Mouse (Mus musculus) liver, embryonic 14 days (tissue): ENCODE results near the gene Rps6ka5. TPM values are rescaled to one million over a fixed set of nuclear protein-coding genes. Genes with fewer than 3 reads are reported as not detected.

Experiments
- polyA plus RNA-seq: library from polyadenylated mRNA; depleted of rRNA; stranded (reverse); fragments of >200 nt; gene quantifications from 2 replicates; pipeline ENCODE4 v1.2.3, GENCODE M21; 2012; rRNA removed

Gene Rps6ka5
- 1.5 and 1.6 TPM in 2 replicates for polyA plus RNA-seq

DNA sequence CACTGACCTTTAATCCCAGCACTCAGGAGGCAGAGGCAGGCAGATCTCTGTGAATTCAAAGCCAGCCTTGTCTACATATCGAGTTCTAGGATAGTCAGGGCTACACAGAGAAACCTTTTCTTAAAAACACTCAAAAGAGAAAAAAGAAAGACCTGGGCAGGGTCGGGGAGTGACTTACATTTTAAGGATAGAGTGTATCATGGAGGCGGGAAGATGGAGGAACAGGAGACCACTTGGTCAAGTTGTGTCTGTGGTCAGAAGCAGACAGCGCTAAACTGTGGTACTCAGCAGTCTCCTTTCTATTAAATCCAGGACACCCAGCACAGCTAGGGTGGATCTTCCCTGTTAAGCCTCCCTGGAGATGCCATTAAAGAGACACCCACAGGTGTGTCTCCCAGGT lies at the start of gene Rps6ka5:
TSS of gene Rps6ka5 (minus strand) at position 333 of the 400 bp plus-strand sequence.

DNA sequence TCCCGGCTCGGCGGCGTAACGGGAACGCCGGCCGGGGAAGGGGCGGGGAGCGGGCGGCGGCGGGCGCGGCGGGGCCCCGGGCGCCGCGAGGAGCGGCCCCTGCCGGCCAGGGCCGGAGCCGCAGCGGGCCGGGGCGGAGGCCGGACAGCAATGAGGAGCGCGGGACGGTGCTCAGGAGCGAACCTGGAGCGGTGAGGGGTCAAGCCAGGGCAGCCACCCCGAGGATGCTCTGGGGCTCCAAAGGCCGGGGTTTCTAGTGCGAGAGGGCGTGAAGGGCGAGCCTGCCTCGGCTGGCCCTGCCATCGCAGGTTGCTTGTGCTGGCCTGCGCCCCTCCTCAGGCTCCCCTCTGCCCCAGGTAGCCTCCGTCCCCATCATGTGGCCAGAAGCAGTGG lies 206.0 kb downstream of the Rps6ka5 start, which contains the start of gene Ttc7b:
TSS of gene Ttc7b (minus strand) at position 33 of the 393 bp plus-strand sequence.

Other genes starting within 250 kb of the Rps6ka5 start
- gene Ttc7b, start 206.2 kb downstream of the Rps6ka5 start, polyA plus RNA-seq = 3.0 and 3.1 TPM in 2 replicates
- gene Dglucy, start 52.1 kb upstream of the Rps6ka5 start, polyA plus RNA-seq = 0.48 and 0.88 TPM in 2 replicates
- gene Gpr68, start 181.2 kb upstream of the Rps6ka5 start, polyA plus RNA-seq = 0.02 and 0.05 TPM in 2 replicates